Mouse (Mus musculus) frontal cortex, postnatal 25 days (tissue): ENCODE measurements around the gene Otor.

ENCODE experiments used
- DNase-seq, 2 experiments: peaks; one replicate each; pipeline ENCODE4 v3.0.0; 2022; ENCODE audit warnings: low spot score in 2 of 2

The Otor gene

DNA sequence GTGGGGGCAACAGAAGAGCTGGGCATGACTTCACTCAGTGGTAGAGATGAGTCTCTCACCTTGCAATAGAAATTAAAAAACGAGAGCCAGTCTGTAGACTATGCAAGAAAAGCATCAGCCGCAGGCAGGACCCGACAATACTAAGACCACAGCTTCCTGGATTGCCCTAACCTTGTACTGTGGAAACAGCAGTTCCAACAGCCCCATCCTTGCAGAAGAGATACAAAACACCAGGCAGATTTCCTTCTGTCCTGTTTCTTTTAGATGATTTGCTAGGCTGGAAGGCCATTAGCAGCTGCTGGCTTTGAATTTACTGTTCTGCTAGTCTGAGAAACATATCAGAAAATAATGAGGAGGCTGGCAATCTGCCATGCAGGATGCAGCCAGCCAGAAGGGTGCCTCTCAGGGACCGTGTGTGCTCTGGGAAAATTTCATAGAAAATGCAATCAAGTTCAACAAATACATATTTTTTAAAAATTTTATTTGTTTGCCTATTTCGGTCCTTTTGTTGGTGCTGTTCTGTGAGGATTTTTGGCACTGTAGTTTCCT lies 52.9 kb downstream of the Otor start:
- no peak for DNase-seq
